Mouse (Mus musculus): ENCODE data around the gene Thap7. TPM values are rescaled to one million over a fixed set of nuclear protein-coding genes. Genes with fewer than 3 reads are reported as not detected.
A peak's percentile ranks its signal among the peaks of the same experiment; 100 is the strongest.

Thap7 gene
- total RNA-seq (2014; rRNA removed), result 69.2 and 71.0 TPM in 2 replicates
- 58.3 and 64.4 TPM in 2 replicates for polyA plus RNA-seq (2015; fragmentation: Nextera tagmentation; extraction: Ambion mirVana)

DNA sequence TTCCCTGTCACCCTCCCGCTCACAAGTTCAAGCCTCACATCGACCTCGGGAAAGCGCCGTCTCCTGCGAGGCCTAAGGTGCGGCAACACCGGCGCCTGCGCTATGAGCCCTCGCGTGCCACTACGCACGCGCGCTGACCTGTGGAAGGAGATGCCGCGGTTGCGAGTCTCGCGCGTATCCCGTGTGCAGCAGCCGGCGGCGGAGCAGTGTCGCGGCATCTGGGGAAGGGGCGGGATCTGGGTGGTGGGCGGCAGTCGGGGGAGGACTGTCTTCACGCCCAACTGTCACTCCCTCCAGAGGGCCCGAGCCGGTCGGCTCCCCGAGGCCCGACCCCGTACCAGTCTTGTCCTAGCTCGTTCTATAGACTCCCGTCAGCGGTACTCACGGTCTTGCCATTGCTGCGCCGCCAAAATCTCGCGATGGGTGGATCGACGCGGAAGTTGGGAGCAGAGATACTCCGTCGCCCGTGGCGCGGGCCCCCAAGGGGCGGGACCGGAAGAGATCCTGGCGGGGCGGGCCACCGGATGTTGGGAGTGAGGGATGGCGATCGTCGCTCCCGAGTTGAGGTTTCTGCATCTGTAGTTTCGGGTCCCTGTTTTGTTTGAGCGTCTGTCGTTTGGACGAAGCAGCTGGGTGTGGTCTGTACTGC is at the start of gene Thap7:
Thap7 (minus strand) TSS at position 497 of the 649 bp plus-strand sequence.
- Histone ChIP-seq H3K27ac (ENCODE audit: low read depth, low read length) (peak within 1 kb of the TSS; percentile 100), H3K4me1 (ENCODE audit: insufficient read depth) (peaks cover 14% of the 10 kb centered on the region), H3K9me3 (ENCODE audit: low read length) (no peaks in the 10 kb centered on the region), H3K4me3 (ENCODE audit: low read depth, low read length) (peak within 1 kb of the TSS; percentile 72), H3K9ac (peak within 1 kb of the TSS; percentile 93), H3K36me3 (ENCODE audit: insufficient read depth) (peaks cover 33% of the 10 kb centered on the region), H3K27me3 (ENCODE audit: insufficient read depth, low read length) (no peaks in the 10 kb centered on the region), H3K4me2 (ENCODE audit: low read depth) (peak within 1 kb of the TSS; percentile 89)
- WGBS, result 3% methylated on average over 67 of the region's 67 CpGs
- ATAC-seq, result peak; percentile 98
- no peak for TF ChIP-seq CTCF (IDR thresholded peaks at IDR 0.05; ENCODE audit: low read depth)
- peak; percentile 98 for DNase-seq

DNA sequence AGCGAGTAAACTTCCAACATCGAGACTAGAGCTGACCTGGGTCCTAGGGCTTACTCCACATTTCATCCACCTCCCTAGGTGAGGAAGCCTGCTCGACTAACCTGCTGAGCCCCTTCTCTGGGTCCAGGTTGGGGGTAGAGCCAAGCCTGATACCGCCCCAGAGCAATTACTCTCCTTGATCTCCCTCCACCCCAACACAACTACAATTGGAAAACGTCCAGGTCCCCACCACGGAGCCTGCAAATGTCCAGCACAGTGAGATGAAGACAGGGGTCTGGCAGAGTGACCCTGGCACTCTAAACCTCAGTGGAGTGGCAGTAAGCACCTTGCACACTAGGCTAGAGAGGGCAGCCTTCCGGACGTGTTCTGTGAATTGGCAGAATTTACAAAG is 45.9 kb upstream of the Thap7 start:
- peak overlapping the region; percentile 67 for H3K4me3 ChIP-seq (ENCODE audit: low read depth, low read length)
- TF ChIP-seq CTCF (IDR thresholded peaks at IDR 0.05; ENCODE audit: low read depth), result no peak
- DNase-seq, result no peak
- WGBS, result 9% methylated on average over 8 of the region's 8 CpGs
- H3K9ac ChIP-seq, result peak overlapping the region; percentile 79
- H3K27me3 ChIP-seq (ENCODE audit: insufficient read depth, low read length), result no peaks in the 10 kb centered on the region
- peaks cover 7% of the 10 kb centered on the region for H3K4me1 ChIP-seq (ENCODE audit: insufficient read depth)
- ATAC-seq, result no peak
- H3K4me2 ChIP-seq (ENCODE audit: low read depth), result peak overlapping the region; percentile 84
- H3K27ac ChIP-seq (ENCODE audit: low read depth, low read length), result peak overlapping the region; percentile 80; the same call in 1 of the 2 replicates
- no peaks in the 10 kb centered on the region for H3K9me3 ChIP-seq (ENCODE audit: low read length)
- H3K36me3 ChIP-seq (ENCODE audit: insufficient read depth), result peaks cover 11% of the 10 kb centered on the region

DNA sequence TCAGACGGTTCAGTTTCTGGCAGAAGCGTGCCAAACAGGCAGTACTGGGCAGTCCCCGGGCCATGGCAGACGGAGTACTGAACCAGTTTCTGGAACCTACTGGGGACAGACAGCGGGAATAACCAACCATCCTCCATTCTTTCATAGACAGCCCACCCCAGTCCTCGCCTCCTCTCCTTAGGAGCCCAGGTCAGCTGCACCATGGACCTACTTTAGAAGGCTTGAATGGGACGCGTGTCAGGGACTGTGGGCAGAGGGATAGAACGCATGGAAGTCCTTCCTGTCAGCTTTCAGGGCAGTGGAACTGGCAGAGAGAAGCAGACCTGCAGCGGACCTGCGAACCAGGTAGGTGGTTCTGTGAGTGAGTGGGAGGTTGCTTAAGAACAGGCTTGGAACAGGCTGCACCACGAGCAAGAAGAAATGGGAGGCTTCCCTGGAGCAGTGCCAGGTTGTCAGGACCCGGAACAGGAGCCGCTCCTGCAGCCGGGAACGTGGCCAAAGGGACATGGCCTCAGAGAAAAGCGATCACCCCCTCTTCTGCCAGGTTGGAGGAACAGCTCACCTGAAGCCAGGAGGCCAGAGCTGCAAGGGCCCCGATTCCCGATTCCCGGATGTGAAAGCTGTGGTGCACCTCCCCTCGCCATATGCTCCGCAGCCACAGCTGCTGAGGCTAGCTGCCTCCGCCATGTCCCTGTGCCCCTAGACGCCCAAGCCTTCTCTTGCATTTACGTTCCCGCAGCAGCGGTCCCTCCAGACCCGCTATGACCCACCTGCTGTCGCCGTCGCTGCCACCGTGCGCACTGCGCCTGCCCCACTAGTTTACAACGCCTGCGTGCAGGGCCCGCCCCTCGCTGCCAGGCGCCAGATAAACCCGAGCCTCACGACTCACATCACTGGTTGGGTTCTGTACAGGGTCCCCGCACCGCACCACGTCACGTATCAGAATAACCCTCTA is 45.2 kb upstream of the Thap7 start:
- Histone ChIP-seq H3K4me3 (ENCODE audit: low read depth, low read length) (peak overlapping the region; percentile 67), H3K4me1 (ENCODE audit: insufficient read depth) (peaks cover 7% of the 10 kb centered on the region), H3K4me2 (ENCODE audit: low read depth) (peak overlapping the region; percentile 84), H3K9ac (peak overlapping the region; percentile 79), H3K9me3 (ENCODE audit: low read length) (no peaks in the 10 kb centered on the region), H3K27me3 (ENCODE audit: insufficient read depth, low read length) (no peaks in the 10 kb centered on the region), H3K36me3 (ENCODE audit: insufficient read depth) (peaks cover 11% of the 10 kb centered on the region), H3K27ac (ENCODE audit: low read depth, low read length) (peak overlapping the region; percentile 80)
- TF ChIP-seq CTCF (IDR thresholded peaks at IDR 0.05; ENCODE audit: low read depth), result no peak
- WGBS, result 13% methylated on average over 45 of the region's 45 CpGs
- ATAC-seq, result peak; percentile 97
- DNase-seq, result peak; percentile 84

DNA sequence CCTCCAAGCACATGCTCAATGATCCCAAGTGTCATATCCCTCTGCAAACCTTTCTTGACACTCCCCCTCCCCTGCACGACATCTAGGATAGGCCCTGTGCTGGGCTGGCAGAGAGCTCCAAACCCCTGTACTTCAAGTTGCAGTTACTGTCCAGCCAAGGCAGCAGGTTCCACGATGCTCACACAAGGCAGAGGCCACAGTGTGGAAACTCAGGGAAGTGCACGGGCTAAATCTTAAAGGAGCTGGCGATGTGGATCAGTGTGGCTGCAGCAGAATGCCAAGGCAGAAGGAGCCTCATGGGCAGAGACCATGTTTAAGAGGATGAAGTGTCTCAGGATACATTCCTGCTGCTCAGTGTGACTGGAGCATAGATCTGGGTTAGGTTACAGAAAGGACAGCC is 35.2 kb upstream of the Thap7 start:
- Histone ChIP-seq H3K27ac (ENCODE audit: low read depth, low read length) (no peak overlapping the region), H3K4me3 (ENCODE audit: low read depth, low read length) (no peak overlapping the region), H3K4me2 (ENCODE audit: low read depth) (no peak overlapping the region), H3K9me3 (ENCODE audit: low read length) (no peaks in the 10 kb centered on the region), H3K36me3 (ENCODE audit: insufficient read depth) (no peaks in the 10 kb centered on the region), H3K4me1 (ENCODE audit: insufficient read depth) (0 out of 2 replicates have a peak, but pooled peaks cover 5% of the 10 kb centered on the region), H3K9ac (no peak overlapping the region), H3K27me3 (ENCODE audit: insufficient read depth, low read length) (peaks cover 5% of the 10 kb centered on the region; the same call in 1 of the 2 replicates)
- peak; percentile 30; the same call in 1 of the 2 replicates for TF ChIP-seq CTCF (IDR thresholded peaks at IDR 0.05; ENCODE audit: low read depth)
- 27% methylated on average over 4 of the region's 4 CpGs for WGBS
- ATAC-seq (no peak), DNase-seq (no peak)

DNA sequence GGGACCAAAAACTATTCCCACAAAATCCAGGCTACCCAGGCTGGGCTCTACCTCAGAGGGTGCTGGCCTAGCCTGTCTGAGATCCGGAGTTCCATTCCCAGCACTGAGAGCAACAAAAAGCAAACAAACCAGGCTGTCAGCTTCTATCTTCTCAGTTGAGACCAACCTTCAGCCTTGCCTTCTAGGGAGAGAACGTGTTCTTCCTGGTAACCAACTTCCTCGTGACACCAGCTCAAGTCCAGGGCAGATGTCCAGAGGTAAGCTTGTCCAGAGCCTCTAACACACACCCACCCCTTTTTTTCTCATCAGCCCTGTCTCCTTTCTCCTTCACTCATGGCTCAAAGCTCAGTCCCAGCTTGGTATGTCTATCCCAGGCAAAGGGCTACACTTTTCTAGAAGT is 33.8 kb upstream of the Thap7 start:
- Histone ChIP-seq H3K27me3 (ENCODE audit: insufficient read depth, low read length) (peaks cover 5% of the 10 kb centered on the region; the same call in 1 of the 2 replicates), H3K4me1 (ENCODE audit: insufficient read depth) (0 out of 2 replicates have a peak, but pooled peaks cover 5% of the 10 kb centered on the region), H3K4me2 (ENCODE audit: low read depth) (no peak overlapping the region), H3K36me3 (ENCODE audit: insufficient read depth) (no peaks in the 10 kb centered on the region), H3K4me3 (ENCODE audit: low read depth, low read length) (no peak overlapping the region), H3K27ac (ENCODE audit: low read depth, low read length) (no peak overlapping the region), H3K9ac (no peak overlapping the region), H3K9me3 (ENCODE audit: low read length) (no peaks in the 10 kb centered on the region)
- TF ChIP-seq CTCF (IDR thresholded peaks at IDR 0.05; ENCODE audit: low read depth), result no peak
- 74% methylated on average over 3 of the region's 3 CpGs for WGBS
- ATAC-seq (no peak), DNase-seq (no peak)

DNA sequence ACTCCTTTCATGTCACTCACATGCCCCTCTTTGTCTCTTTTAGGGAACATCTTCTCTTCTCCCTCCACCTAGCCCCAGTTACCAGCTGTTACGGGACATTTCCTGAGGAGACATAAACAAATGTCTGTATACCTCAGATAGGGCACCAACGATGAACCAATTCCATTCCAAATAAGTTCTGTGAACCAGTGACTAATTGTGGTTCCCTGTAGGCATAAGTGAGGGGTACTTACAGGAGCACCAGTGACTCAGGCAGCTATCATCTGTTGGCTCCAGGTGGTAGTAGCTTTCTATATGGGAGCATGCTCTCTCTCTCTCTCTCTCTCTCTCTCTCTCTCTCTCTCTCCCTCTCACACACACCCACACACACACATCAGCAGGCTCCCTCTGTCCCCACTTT is 33.3 kb upstream of the Thap7 start:
- Histone ChIP-seq H3K9me3 (ENCODE audit: low read length) (no peaks in the 10 kb centered on the region), H3K9ac (no peak overlapping the region), H3K27me3 (ENCODE audit: insufficient read depth, low read length) (peaks cover 5% of the 10 kb centered on the region; the same call in 1 of the 2 replicates), H3K4me3 (ENCODE audit: low read depth, low read length) (no peak overlapping the region), H3K36me3 (ENCODE audit: insufficient read depth) (no peaks in the 10 kb centered on the region), H3K4me1 (ENCODE audit: insufficient read depth) (0 out of 2 replicates have a peak, but pooled peaks cover 5% of the 10 kb centered on the region), H3K4me2 (ENCODE audit: low read depth) (no peak overlapping the region), H3K27ac (ENCODE audit: low read depth, low read length) (no peak overlapping the region)
- no peak for TF ChIP-seq CTCF (IDR thresholded peaks at IDR 0.05; ENCODE audit: low read depth)
- ATAC-seq (no peak), DNase-seq (no peak)
- 81% methylated on average over 2 of the region's 2 CpGs for WGBS
